ENCODE assay signal across 27 mouse cellular contexts in genomic region chr5:87925372-87925771, GRCm38 (mm10). TPM values are rescaled to one million over a fixed set of nuclear protein-coding genes. Genes with fewer than 3 reads are reported as not detected.
DNase-seq lines count a peak whose midpoint lies in the region; ATAC-seq lines count a peak whose summit lies in the region.
"Had no signal": no experiment of that assay in that cellular context is flagged by ENCODE, and none has a peak within 500 bp of the region (broad histone marks: within the 10 kb centered on the region; RNA-seq: fewer than 3 reads in every experiment).

Gene Csn3, plus strand, starts transcription at chr5:87925579.

- H3K9ac ChIP-seq in hindbrain, embryonic 12.5 days, result no peak within 1 kb of the TSS
- H3K9ac ChIP-seq: heart, embryonic 13.5 days; intestine, embryonic 15.5 days; kidney, embryonic 15.5 days; liver, embryonic 15.5 days had no signal

- ATAC-seq in hindbrain, embryonic 12.5 days (ENCODE audit: low FRiP score), result no peak
- ATAC-seq: forebrain, embryonic 14.5 days; intestine, embryonic 15.5 days; lung, postnatal 0 days had no signal

- peak; percentile 23 for DNase-seq in hindbrain, embryonic 10.5 days (ENCODE audit: low spot score)
- DNase-seq in 416B (ENCODE audit: low read depth), result peak; percentile 73
- DNase-seq in embryo, embryonic 11.5 days (ENCODE audit: low read depth, low spot score), result peak; percentile 5
- peak; percentile 30 for DNase-seq in mesoderm, embryonic 11.5 days (ENCODE audit: low read depth, low spot score)
- no peak for DNase-seq in lung, postnatal 36 days
- no peak for DNase-seq in heart, postnatal 25 days (ENCODE audit: low spot score)
- DNase-seq in layer of hippocampus, adult 18-20 months (ENCODE audit: low spot score in 2 of 2), result no peak
- DNase-seq: adrenal gland, postnatal 36 days; cerebellum, adult 8-10 months; right cerebral cortex, adult 18-20 months had no signal

- intact Hi-C loops in heart, postnatal 25 days (cut with DNase I), result no loop called here

- no peak within 1 kb of the TSS for H3K4me3 ChIP-seq in hindbrain, embryonic 10.5 days
- no peak within 1 kb of the TSS for H3K4me3 ChIP-seq in hindbrain, embryonic 12.5 days
- H3K4me3 ChIP-seq: erythroblast, embryonic 14.5 days; heart, embryonic 13.5 days; intestine, embryonic 15.5 days; kidney, embryonic 15.5 days; liver, embryonic 15.5 days had no signal

- no peaks in the 10 kb centered on the region for H3K9me3 ChIP-seq in hindbrain, embryonic 10.5 days
- H3K9me3 ChIP-seq in hindbrain, embryonic 12.5 days (replicated peaks), result no peaks in the 10 kb centered on the region
- H3K9me3 ChIP-seq: heart, embryonic 13.5 days; intestine, embryonic 15.5 days; kidney, embryonic 15.5 days; liver, embryonic 15.5 days had no signal

- H3K36me3 ChIP-seq in hindbrain, embryonic 10.5 days, result no peaks in the 10 kb centered on the region
- no peaks in the 10 kb centered on the region for H3K36me3 ChIP-seq in hindbrain, embryonic 12.5 days
- H3K36me3 ChIP-seq: heart, embryonic 13.5 days; intestine, embryonic 15.5 days; kidney, embryonic 15.5 days; liver, embryonic 15.5 days had no signal

- H3K27ac ChIP-seq in hindbrain, embryonic 10.5 days, result no peak within 1 kb of the TSS
- H3K27ac ChIP-seq in hindbrain, embryonic 12.5 days, result no peak within 1 kb of the TSS
- H3K27ac ChIP-seq: heart, embryonic 13.5 days; intestine, embryonic 15.5 days; kidney, embryonic 15.5 days; liver, embryonic 15.5 days had no signal

- H3K4me1 ChIP-seq in hindbrain, embryonic 10.5 days (replicated peaks), result no peaks in the 10 kb centered on the region
- no peaks in the 10 kb centered on the region for H3K4me1 ChIP-seq in hindbrain, embryonic 12.5 days
- H3K4me1 ChIP-seq: heart, embryonic 13.5 days; intestine, embryonic 15.5 days; kidney, embryonic 15.5 days; liver, embryonic 15.5 days had no signal

- H3K27me3 ChIP-seq in hindbrain, embryonic 10.5 days (ENCODE audit: insufficient read depth, poor library complexity, severe bottlenecking), result no peaks in the 10 kb centered on the region
- H3K27me3 ChIP-seq in hindbrain, embryonic 12.5 days, result no peaks in the 10 kb centered on the region
- H3K27me3 ChIP-seq: heart, embryonic 13.5 days; intestine, embryonic 15.5 days; kidney, embryonic 15.5 days; liver, embryonic 15.5 days had no signal

- 45% methylated on average over 5 of the region's 5 CpGs for WGBS in hindbrain, embryonic 10.5 days
- WGBS in hindbrain, embryonic 12.5 days, result 32% methylated on average over 5 of the region's 5 CpGs

- H3K4me2 ChIP-seq in hindbrain, embryonic 12.5 days (replicated peaks), result no peak within 1 kb of the TSS
- H3K4me2 ChIP-seq: heart, embryonic 13.5 days; intestine, embryonic 15.5 days; kidney, embryonic 15.5 days; liver, embryonic 15.5 days had no signal

RNA-seq across cellular contexts. Expression of gene Csn3, which starts in this region (rescaled TPM):
- polyA plus RNA-seq in hindbrain, embryonic 10.5 days (2016; fragmentation: Nextera tagmentation; extraction: Ambion mirVana), result 0.26 and 0.66 TPM in 2 replicates
- polyA plus RNA-seq in hindbrain, embryonic 12.5 days (2016; fragmentation: Nextera tagmentation; extraction: Ambion mirVana), result not detected in 2 replicates
- not detected for total RNA-seq in heart, postnatal 25 days (2021)
- total RNA-seq in layer of hippocampus, adult 18-20 months (2021), result not detected
- total RNA-seq: adrenal gland, postnatal 36 days; gastrocnemius, adult 18-20 months; granulocyte monocyte progenitor cell, adult 5-6 weeks; hematopoietic stem cell, adult 5-6 weeks; left cerebral cortex, adult 18-20 months; megakaryocyte, adult 5-6 weeks had no signal
- polyA plus RNA-seq: cortical plate, adult 2 months; erythroblast, embryonic 14.5 days; forebrain, embryonic 14.5 days; limb, embryonic 14.5 days; liver, embryonic 15.5 days; spleen, adult 2 months; stomach, embryonic 16.5 days had no signal

Comparison
In these comparisons a context has a peak if more than half of its experiments do, and no peak if none do; other contexts are left out.
1. Peak in DNase-seq in hindbrain, embryonic 10.5 days; RNA of the gene not detected or under 1 TPM.
2. DNase-seq: peak in 416B (single experiment), embryo, embryonic 11.5 days (single experiment) and mesoderm, embryonic 11.5 days (single experiment); none in lung, postnatal 36 days (single experiment), heart, postnatal 25 days (single experiment) and layer of hippocampus, adult 18-20 months (0 of 2).